In the genomic region with DNA sequence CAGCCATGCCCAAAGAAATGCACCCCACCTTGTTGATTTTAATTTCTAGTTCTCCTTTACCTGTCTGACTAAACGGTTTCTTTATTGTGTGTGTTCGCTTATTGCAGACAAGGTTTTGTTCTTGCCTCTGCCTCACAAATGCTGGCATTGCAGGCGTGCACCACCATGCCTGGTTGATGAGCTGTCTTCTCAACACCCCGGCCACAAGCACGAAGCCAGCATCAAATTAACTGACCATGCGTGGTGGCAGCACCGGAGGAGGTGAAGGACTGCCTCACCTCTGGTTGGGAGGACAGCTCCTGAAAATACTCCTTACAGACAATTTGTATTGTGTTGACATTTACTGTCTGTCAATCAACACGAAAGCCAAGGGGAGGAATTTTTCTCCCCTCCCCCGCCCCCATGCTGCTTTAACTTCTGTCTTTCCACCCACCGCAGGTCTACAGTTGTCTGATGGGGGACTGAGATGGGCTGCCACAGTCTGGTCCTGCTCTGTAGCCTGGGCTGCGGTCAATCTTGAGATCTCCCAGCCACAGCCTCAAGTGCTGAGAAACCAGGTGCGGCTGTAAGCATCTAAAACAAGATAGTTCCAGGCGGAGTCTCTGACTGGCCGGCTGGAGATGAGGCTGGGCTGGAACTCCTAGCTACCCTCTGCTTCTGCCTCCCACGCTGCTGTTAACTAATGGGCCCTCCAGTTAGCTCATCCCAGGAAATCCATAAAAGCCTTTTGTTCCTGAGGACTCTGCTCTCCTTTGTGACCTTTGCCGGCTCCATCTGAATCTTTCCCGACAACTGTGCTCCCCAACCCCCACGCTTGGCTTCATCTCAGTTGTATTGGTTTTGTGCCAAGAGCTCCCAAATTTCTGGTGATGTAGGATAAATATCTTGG, we compare ENCODE assay signal across 7 mouse cellular contexts. TPM values are rescaled to one million over a fixed set of nuclear protein-coding genes. Genes with fewer than 3 reads are reported as not detected.
DNase-seq lines count a peak whose midpoint lies in the region; ATAC-seq and TF ChIP-seq lines count a peak whose summit lies in the region.

Gene Rps10 (minus strand): TSS at position 538 of the 889 bp plus-strand sequence.

- no peak for ATAC-seq in G1E (ENCODE audit: extremely low read depth, insufficient number of reproducible peaks, low FRiP score, poor library complexity, severe bottlenecking)
- ATAC-seq in embryonic facial prominence, embryonic 15.5 days (ENCODE audit: insufficient number of reproducible peaks, low FRiP score, low TSS enrichment, low read depth) = no peak
- no peak for ATAC-seq in heart, embryonic 15.5 days (replicated peaks; ENCODE audit: insufficient number of reproducible peaks, insufficient read depth, low FRiP score, low read depth)
- no peak for ATAC-seq in midbrain, postnatal 0 days (ENCODE audit: low FRiP score)

- no peak within 1 kb of the TSS; the same call in 1 of the 2 replicates for H3K9ac ChIP-seq in embryonic facial prominence, embryonic 15.5 days
- H3K9ac ChIP-seq in heart, embryonic 15.5 days = 0 out of 2 replicates have a peak within 1 kb of the TSS, but pooled peaks have one; percentile 51
- H3K9ac ChIP-seq in midbrain, postnatal 0 days (replicated peaks; ENCODE audit: low read length, poor library complexity, severe bottlenecking) = peak within 1 kb of the TSS; percentile 76; the same call in 1 of the 2 replicates

- 44% methylated on average over 18 of the region's 18 CpGs for WGBS in embryonic facial prominence, embryonic 15.5 days
- 43% methylated on average over 18 of the region's 18 CpGs for WGBS in heart, embryonic 15.5 days
- 50% methylated on average over 18 of the region's 18 CpGs for WGBS in midbrain, postnatal 0 days

- H3K4me2 ChIP-seq in embryonic facial prominence, embryonic 15.5 days (replicated peaks) = peak within 1 kb of the TSS; percentile 78
- peak within 1 kb of the TSS; percentile 75 for H3K4me2 ChIP-seq in heart, embryonic 15.5 days
- peak within 1 kb of the TSS; percentile 52 for H3K4me2 ChIP-seq in midbrain, postnatal 0 days (ENCODE audit: low read depth, low read length, poor library complexity, severe bottlenecking)

- H3K36me3 ChIP-seq in E14TG2a.4 (ENCODE audit: insufficient read depth, low read length) = peaks cover 33% of the 10 kb centered on the region
- peaks cover 34% of the 10 kb centered on the region for H3K36me3 ChIP-seq in G1E (replicated peaks)
- H3K36me3 ChIP-seq in embryonic facial prominence, embryonic 15.5 days = peaks cover 19% of the 10 kb centered on the region
- H3K36me3 ChIP-seq in heart, embryonic 15.5 days = peaks cover 18% of the 10 kb centered on the region
- peaks cover 15% of the 10 kb centered on the region for H3K36me3 ChIP-seq in midbrain, postnatal 0 days (ENCODE audit: insufficient read depth, low read length)

- H3K27me3 ChIP-seq in E14TG2a.4 (ENCODE audit: insufficient read depth, low read length) = no peaks in the 10 kb centered on the region
- H3K27me3 ChIP-seq in G1E (ENCODE audit: insufficient read depth, low read length) = peaks cover 3% of the 10 kb centered on the region; the same call in 1 of the 2 replicates
- H3K27me3 ChIP-seq in embryonic facial prominence, embryonic 15.5 days = no peaks in the 10 kb centered on the region
- H3K27me3 ChIP-seq in heart, embryonic 15.5 days = no peaks in the 10 kb centered on the region
- no peaks in the 10 kb centered on the region for H3K27me3 ChIP-seq in midbrain, postnatal 0 days (ENCODE audit: insufficient read depth, low read length)

- peak within 1 kb of the TSS; percentile 91; the same call in 1 of the 2 replicates for H3K27ac ChIP-seq in embryonic facial prominence, embryonic 15.5 days (replicated peaks)
- peak within 1 kb of the TSS; percentile 80 for H3K27ac ChIP-seq in heart, embryonic 15.5 days
- H3K27ac ChIP-seq in midbrain, postnatal 0 days (ENCODE audit: low read depth, low read length) = peak within 1 kb of the TSS; percentile 89; the same call in 1 of the 2 replicates

- H3K9me3 ChIP-seq in E14TG2a.4 (ENCODE audit: low read length) (no peaks in the 10 kb centered on the region), G1E (replicated peaks) (no peaks in the 10 kb centered on the region)
- no peaks in the 10 kb centered on the region for H3K9me3 ChIP-seq in embryonic facial prominence, embryonic 15.5 days (replicated peaks)
- H3K9me3 ChIP-seq in heart, embryonic 15.5 days (replicated peaks) = no peaks in the 10 kb centered on the region
- H3K9me3 ChIP-seq in midbrain, postnatal 0 days (ENCODE audit: low read length) = no peaks in the 10 kb centered on the region

- H3K4me1 ChIP-seq in E14TG2a.4 (replicated peaks; ENCODE audit: low read depth, low read length) (peaks cover 61% of the 10 kb centered on the region), G1E (ENCODE audit: insufficient read depth, low read depth, low read length) (peaks cover 42% of the 10 kb centered on the region)
- peaks cover 35% of the 10 kb centered on the region for H3K4me1 ChIP-seq in embryonic facial prominence, embryonic 15.5 days
- peaks cover 47% of the 10 kb centered on the region for H3K4me1 ChIP-seq in heart, embryonic 15.5 days (replicated peaks)
- H3K4me1 ChIP-seq in midbrain, postnatal 0 days (ENCODE audit: insufficient read depth, low read length) = no peaks in the 10 kb centered on the region

- H3K4me3 ChIP-seq in E14TG2a.4 (replicated peaks; ENCODE audit: low read length) (peak within 1 kb of the TSS; percentile 89), G1E (ENCODE audit: low read depth, low read length) (peak within 1 kb of the TSS; percentile 91; the same call in 1 of the 2 replicates)
- peak within 1 kb of the TSS; percentile 91 for H3K4me3 ChIP-seq in embryonic facial prominence, embryonic 15.5 days (replicated peaks)
- H3K4me3 ChIP-seq in heart, embryonic 15.5 days = peak within 1 kb of the TSS; percentile 83
- peak within 1 kb of the TSS; percentile 63 for H3K4me3 ChIP-seq in midbrain, postnatal 0 days (ENCODE audit: low read depth, low read length)

- TF ChIP-seq CTCF in E14TG2a.4 (conservative IDR thresholded peaks at IDR 0.05; ENCODE audit: low read length) (no peak), G1E (IDR thresholded peaks at IDR 0.05; ENCODE audit: low read depth, low read length) (no peak)
- TF ChIP-seq CTCF in midbrain, postnatal 0 days (IDR thresholded peaks at IDR 0.05) = no peak

- intact Hi-C loops in left cerebral cortex, postnatal 14 days (cut with DNase I) = no loop called here

- no peak for DNase-seq in G1E (ENCODE audit: low spot score)
- no peak for DNase-seq in left cerebral cortex, postnatal 14 days (ENCODE audit: low spot score in 2 of 2)
- DNase-seq in midbrain, postnatal 0 days (ENCODE audit: low spot score) = peak; percentile 22
- DNase-seq in spleen, postnatal 4 days (ENCODE audit: low spot score in 2 of 2) = no peak

RNA-seq across cellular contexts. Expression of gene Rps10, which starts in this region (rescaled TPM):
- total RNA-seq in G1E (2014; fragmentation: Nextera tagmentation) (2,280 and 2,438 TPM in 2 replicates), G1E (2017) (3,635 and 3,726 TPM in 2 replicates)
- 2,816 and 3,596 TPM in 2 replicates for polyA plus RNA-seq in G1E (2012)
- 989 and 990 TPM in 2 replicates for polyA plus RNA-seq in embryonic facial prominence, embryonic 15.5 days (2015; fragmentation: Nextera tagmentation; extraction: Ambion mirVana)
- 506 and 536 TPM in 2 replicates for polyA plus RNA-seq in heart, embryonic 15.5 days (2015; fragmentation: Nextera tagmentation; extraction: Ambion mirVana)
- total RNA-seq in left cerebral cortex, postnatal 14 days (2021) = 100 to 1,000 TPM; 387 to 414 TPM
- 1,349 and 1,717 TPM in 2 replicates for total RNA-seq in midbrain, postnatal 0 days (2014; rRNA removed)
- polyA plus RNA-seq in midbrain, postnatal 0 days (2015; fragmentation: Nextera tagmentation; extraction: Ambion mirVana) = 447 and 461 TPM in 2 replicates
